16 mouse cellular contexts compared by ENCODE assay signal in the genomic region with DNA sequence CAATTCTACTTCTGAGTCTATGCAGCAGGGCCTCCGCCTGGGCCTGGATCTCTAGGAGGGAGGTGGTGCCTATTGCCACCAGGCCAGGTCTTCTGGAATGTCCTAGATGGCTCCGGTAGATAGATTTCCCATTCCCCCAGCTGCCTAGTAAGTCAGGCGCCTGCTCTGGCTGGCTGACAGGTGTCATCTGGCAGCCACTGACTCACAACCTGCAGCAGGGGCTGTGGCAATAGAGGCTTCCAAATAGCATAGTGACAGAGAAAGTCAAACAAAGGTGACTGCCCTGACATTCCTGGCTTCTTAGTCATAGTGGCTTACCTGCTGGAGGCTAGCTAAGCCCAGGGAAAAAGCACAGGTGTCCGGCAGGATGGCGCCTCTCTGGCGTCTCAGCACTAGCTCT. TPM values are rescaled to one million over a fixed set of nuclear protein-coding genes. Genes with fewer than 3 reads are reported as not detected.
DNase-seq lines count a peak whose midpoint lies in the region; ATAC-seq and TF ChIP-seq lines count a peak whose summit lies in the region.
"Had no signal": no experiment of that assay in that cellular context is flagged by ENCODE, and none has a peak within 500 bp of the region (broad histone marks: within the 10 kb centered on the region; RNA-seq: fewer than 3 reads in every experiment).

No protein-coding gene starts in this region.

- peak; percentile 87 for TF ChIP-seq EP300 in heart, postnatal 0 days (IDR thresholded peaks at IDR 0.05; ENCODE audit: low read depth)

- no peaks in the 10 kb centered on the region for H3K9me3 ChIP-seq in lung, embryonic 14.5 days (ENCODE audit: low read depth, low read length)
- no peaks in the 10 kb centered on the region for H3K9me3 ChIP-seq in heart, postnatal 0 days (replicated peaks; ENCODE audit: control insufficient read depth, low read length)
- H3K9me3 ChIP-seq in stomach, embryonic 16.5 days (replicated peaks; ENCODE audit: control insufficient read depth, low read length) = no peaks in the 10 kb centered on the region

- peak; percentile 77; the same call in 1 of the 2 replicates for ATAC-seq in lung, embryonic 14.5 days (ENCODE audit: insufficient read depth)
- peak; percentile 74 for ATAC-seq in heart, postnatal 0 days (ENCODE audit: insufficient read depth, low read depth)
- peak; percentile 77 for ATAC-seq in stomach, embryonic 16.5 days (ENCODE audit: insufficient read depth, low FRiP score)
- ATAC-seq: CD4-positive, CD25-positive, alpha-beta regulatory T cell, adult 4 months; midbrain, embryonic 16.5 days had no signal

- 56% methylated on average over 6 of the region's 6 CpGs for WGBS in lung, embryonic 14.5 days
- 57% methylated on average over 6 of the region's 6 CpGs for WGBS in heart, postnatal 0 days
- 63% methylated on average over 6 of the region's 6 CpGs for WGBS in stomach, embryonic 16.5 days

- peak overlapping the region; percentile 50; the same call in 1 of the 2 replicates for H3K27ac ChIP-seq in lung, embryonic 14.5 days (ENCODE audit: low read depth)
- peak overlapping the region; percentile 83 for H3K27ac ChIP-seq in heart, postnatal 0 days (ENCODE audit: low read depth)
- 0 out of 2 replicates have a peak overlapping the region, but pooled peaks have one; percentile 24 for H3K27ac ChIP-seq in stomach, embryonic 16.5 days (ENCODE audit: low read length)
- H3K27ac ChIP-seq: hindbrain, embryonic 13.5 days; macrophage; neural tube, embryonic 15.5 days had no signal

- no peak for TF ChIP-seq CTCF in lung, embryonic 14.5 days (IDR thresholded peaks at IDR 0.05; ENCODE audit: low read depth)
- TF ChIP-seq CTCF in heart, postnatal 0 days (IDR thresholded peaks at IDR 0.05; ENCODE audit: low read depth) = no peak

- H3K9ac ChIP-seq in lung, embryonic 14.5 days = no peak overlapping the region
- H3K9ac ChIP-seq in heart, postnatal 0 days (replicated peaks; ENCODE audit: low read depth, low read length) = no peak overlapping the region
- H3K9ac ChIP-seq in stomach, embryonic 16.5 days (ENCODE audit: low read length) = no peak overlapping the region
- H3K9ac ChIP-seq: hindbrain, embryonic 13.5 days; neural tube, embryonic 15.5 days had no signal

- H3K27me3 ChIP-seq in lung, embryonic 14.5 days (ENCODE audit: insufficient read depth, low read length) = no peaks in the 10 kb centered on the region
- no peaks in the 10 kb centered on the region for H3K27me3 ChIP-seq in heart, postnatal 0 days (ENCODE audit: control insufficient read depth, insufficient read depth, low read length)
- no peaks in the 10 kb centered on the region for H3K27me3 ChIP-seq in stomach, embryonic 16.5 days (ENCODE audit: control insufficient read depth, insufficient read depth, low read length)

- H3K4me3 ChIP-seq in lung, embryonic 14.5 days (ENCODE audit: low read depth, low read length) = no peak overlapping the region
- H3K4me3 ChIP-seq in heart, postnatal 0 days (ENCODE audit: low read depth, low read length) = no peak overlapping the region
- H3K4me3 ChIP-seq in stomach, embryonic 16.5 days (replicated peaks; ENCODE audit: low read length) = no peak overlapping the region
- H3K4me3 ChIP-seq: hindbrain, embryonic 13.5 days; neural tube, embryonic 15.5 days had no signal

- no peaks in the 10 kb centered on the region for H3K4me1 ChIP-seq in lung, embryonic 14.5 days (ENCODE audit: insufficient read depth)
- H3K4me1 ChIP-seq in heart, postnatal 0 days (ENCODE audit: control insufficient read depth, insufficient read depth) = peaks cover 23% of the 10 kb centered on the region
- H3K4me1 ChIP-seq in stomach, embryonic 16.5 days (ENCODE audit: control insufficient read depth, insufficient read depth, low read length) = no peaks in the 10 kb centered on the region
- H3K4me1 ChIP-seq: hindbrain, embryonic 13.5 days; neural tube, embryonic 15.5 days had no signal

- DNase-seq in lung, embryonic 14.5 days = peak; percentile 46
- no peak for DNase-seq in lung, postnatal 4 days
- peak; percentile 46 for DNase-seq in heart, adult 8-10 months (ENCODE audit: low spot score)
- DNase-seq in heart, postnatal 0 days (ENCODE audit: low spot score) = no peak
- DNase-seq in right cerebral cortex, postnatal 4 days = no peak
- no peak for DNase-seq in cerebellum, postnatal 10 days
- DNase-seq: adrenal gland, adult 2 months; kidney, postnatal 14 days; right cerebral cortex, postnatal 14 days had no signal

- H3K36me3 ChIP-seq in lung, embryonic 14.5 days (ENCODE audit: insufficient read depth) = no peaks in the 10 kb centered on the region
- no peaks in the 10 kb centered on the region for H3K36me3 ChIP-seq in heart, postnatal 0 days (replicated peaks; ENCODE audit: control insufficient read depth, insufficient read depth, low read length)
- H3K36me3 ChIP-seq in stomach, embryonic 16.5 days (ENCODE audit: control insufficient read depth, insufficient read depth, low read length) = no peaks in the 10 kb centered on the region
- H3K36me3 ChIP-seq: hindbrain, embryonic 13.5 days; neural tube, embryonic 15.5 days had no signal

- H3K4me2 ChIP-seq in lung, embryonic 14.5 days = no peak overlapping the region
- H3K4me2 ChIP-seq in heart, postnatal 0 days (ENCODE audit: low read depth, low read length) = no peak overlapping the region
- H3K4me2 ChIP-seq in stomach, embryonic 16.5 days (ENCODE audit: low read depth, low read length) = no peak overlapping the region
- H3K4me2 ChIP-seq: hindbrain, embryonic 13.5 days; neural tube, embryonic 15.5 days had no signal

RNA-seq across cellular contexts. Expression of a gene that starts 29.9 kb away (rescaled TPM):
- polyA plus RNA-seq in lung, embryonic 14.5 days (2014; fragmentation: Nextera tagmentation; extraction: Ambion mirVana) = not detected in 2 replicates
- 10 to 100 TPM; 27.8 to 34.9 (median 32.4) TPM for total RNA-seq in heart, adult 8-10 months (2022)
- 64.0 and 85.4 TPM in 2 replicates for total RNA-seq in heart, postnatal 0 days (2014; rRNA removed; ENCODE audit: low replicate concordance)
- polyA plus RNA-seq in heart, postnatal 0 days (2015; fragmentation: Nextera tagmentation; extraction: Ambion mirVana) = 43.4 and 54.9 TPM in 2 replicates
- 0.05 and 0.12 TPM in 2 replicates for polyA plus RNA-seq in stomach, embryonic 16.5 days (2015; fragmentation: Nextera tagmentation; extraction: Ambion mirVana)
- total RNA-seq: adrenal gland, adult 2 months; left cerebral cortex, adult 18-20 months had no signal
- polyA plus RNA-seq: adrenal gland, adult 2 months; CD4-positive, CD25-positive, alpha-beta regulatory T cell, adult 4 months; macrophage had no signal

RNA-seq across cellular contexts. Expression of a gene that starts 38.1 kb away (rescaled TPM):
- 139 and 147 TPM in 2 replicates for polyA plus RNA-seq in lung, embryonic 14.5 days (2014; fragmentation: Nextera tagmentation; extraction: Ambion mirVana)
- 10 to 100 TPM; 55.1 to 69.7 (median 59.7) TPM for total RNA-seq in heart, adult 8-10 months (2022)
- total RNA-seq in heart, postnatal 0 days (2014; rRNA removed; ENCODE audit: low replicate concordance) = 62.9 and 102 TPM in 2 replicates
- polyA plus RNA-seq in heart, postnatal 0 days (2015; fragmentation: Nextera tagmentation; extraction: Ambion mirVana) = 130 and 135 TPM in 2 replicates
- 122 and 125 TPM in 2 replicates for polyA plus RNA-seq in stomach, embryonic 16.5 days (2015; fragmentation: Nextera tagmentation; extraction: Ambion mirVana)

RNA-seq across cellular contexts. Expression of a gene that starts 38.1 kb away (rescaled TPM):
- 391 and 409 TPM in 2 replicates for polyA plus RNA-seq in lung, embryonic 14.5 days (2014; fragmentation: Nextera tagmentation; extraction: Ambion mirVana)
- 1,000 to 10,000 TPM; 1,175 to 1,391 (median 1,278) TPM for total RNA-seq in heart, adult 8-10 months (2022)
- total RNA-seq in heart, postnatal 0 days (2014; rRNA removed; ENCODE audit: low replicate concordance) = 333 and 427 TPM in 2 replicates
- polyA plus RNA-seq in heart, postnatal 0 days (2015; fragmentation: Nextera tagmentation; extraction: Ambion mirVana) = 1,466 and 1,522 TPM in 2 replicates
- 368 and 371 TPM in 2 replicates for polyA plus RNA-seq in stomach, embryonic 16.5 days (2015; fragmentation: Nextera tagmentation; extraction: Ambion mirVana)

Comparison
In these comparisons a context has a peak if more than half of its experiments do, and no peak if none do; other contexts are left out.
1. DNase-seq: peak in lung, embryonic 14.5 days (single experiment) and heart, adult 8-10 months (single experiment); none in lung, postnatal 4 days (0 of 2), heart, postnatal 0 days (single experiment), right cerebral cortex, postnatal 4 days (single experiment) and cerebellum, postnatal 10 days (0 of 2).
2. H3K27ac ChIP-seq: peak in every context shown above with its lines; median percentile 83 in heart, postnatal 0 days; 50 in lung, embryonic 14.5 days; 24 in stomach, embryonic 16.5 days.
3. RNA of a gene that starts 29.9 kb away (polyA plus RNA-seq): 43.4 to 54.9 TPM in heart, postnatal 0 days; 0.05 to 0.12 TPM in stomach, embryonic 16.5 days and not detected in lung, embryonic 14.5 days; every median in the first group is over 10 times any median in the second.
4. Peak in every context shown above with its lines, with median percentiles within 50 percentile points of each other: ATAC-seq.